Mouse (Mus musculus) kidney, embryonic 14.5 days (tissue): ENCODE measurements around the gene Gm15155. TPM values are rescaled to one million over a fixed set of nuclear protein-coding genes. Genes with fewer than 3 reads are reported as not detected.

Source experiments
- polyA plus RNA-seq: library from polyadenylated mRNA; unstranded; fragments of >200 nt; fragmentation: Nextera tagmentation; extraction: Ambion mirVana; gene quantifications from 2 replicates; pipeline ENCODE4 v1.2.1, GENCODE M21; 2014

Gm15155 gene
- polyA plus RNA-seq, 1 experiment from 2014 or later: not detected

Other genes starting within 250 kb of the Gm15155 start
- gene Ptchd1, start 927 bp upstream of the Gm15155 start, polyA plus RNA-seq: 1.0 and 1.3 TPM in 2 replicates